Mouse (Mus musculus): Measurements from ENCODE around the gene Wdr62. TPM values are rescaled to one million over a fixed set of nuclear protein-coding genes. Genes with fewer than 3 reads are reported as not detected.

The Wdr62 gene
- 3.1 and 3.4 TPM in 2 replicates for polyA plus RNA-seq (2015; fragmentation: Nextera tagmentation; extraction: Ambion mirVana)

GRCm38 (mm10) chr7:30279951-30280669, at the start of gene Wdr62, which contains the start of gene Thap8:
Wdr62 (minus strand) TSS chr7:30280419.
Thap8 (plus strand) TSS chr7:30280094.
- no peaks in the 10 kb centered on the region; the same call in 1 of the 2 replicates for H3K36me3 ChIP-seq (replicated peaks; ENCODE audit: insufficient read depth, low read length)
- peak within 1 kb of the TSS; percentile 87 for H3K4me3 ChIP-seq (ENCODE audit: low read depth, low read length)
- peak within 1 kb of the TSS; percentile 96 for H3K27ac ChIP-seq (ENCODE audit: low read depth)
- DNase-seq (peak; percentile 95), ATAC-seq (peak; percentile 95)
- WGBS (ENCODE audit: insufficient replicate concordance): under 1% methylated on average over 49 of the region's 49 CpGs
- H3K9me3 ChIP-seq (ENCODE audit: low read length): no peaks in the 10 kb centered on the region
- H3K27me3 ChIP-seq (ENCODE audit: insufficient read depth, low read length): no peaks in the 10 kb centered on the region
- peaks cover 15% of the 10 kb centered on the region for H3K4me1 ChIP-seq (ENCODE audit: insufficient read depth)
- peak within 1 kb of the TSS; percentile 77 for H3K9ac ChIP-seq (replicated peaks)
- H3K4me2 ChIP-seq (ENCODE audit: low read depth, low read length): peak within 1 kb of the TSS; percentile 97
- TF ChIP-seq EP300 (IDR thresholded peaks at IDR 0.05; ENCODE audit: low read depth): peak; percentile 24
- TF ChIP-seq CTCF (IDR thresholded peaks at IDR 0.05; ENCODE audit: low read depth): no peak

- WGBS (ENCODE audit: insufficient replicate concordance): 57% methylated on average over 10 of the region's 10 CpGs
- H3K4me1 ChIP-seq (ENCODE audit: insufficient read depth): peaks cover 2% of the 10 kb centered on the region
- H3K27me3 ChIP-seq (ENCODE audit: insufficient read depth, low read length): no peaks in the 10 kb centered on the region
- no peak overlapping the region for H3K4me3 ChIP-seq (ENCODE audit: low read depth, low read length)
- peaks cover 2% of the 10 kb centered on the region; the same call in 1 of the 2 replicates for H3K9me3 ChIP-seq (ENCODE audit: low read length)
- no peak overlapping the region for H3K9ac ChIP-seq (replicated peaks)
- no peak for TF ChIP-seq CTCF (IDR thresholded peaks at IDR 0.05; ENCODE audit: low read depth)
- TF ChIP-seq EP300 (IDR thresholded peaks at IDR 0.05; ENCODE audit: low read depth): no peak
- no peak overlapping the region for H3K4me2 ChIP-seq (ENCODE audit: low read depth, low read length)
- H3K36me3 ChIP-seq (replicated peaks; ENCODE audit: insufficient read depth, low read length): no peaks in the 10 kb centered on the region
- ATAC-seq (no peak), DNase-seq (no peak)
- H3K27ac ChIP-seq (ENCODE audit: low read depth): no peak overlapping the region
Observed at GRCm38 (mm10) chr7:30328379-30328778, 48.2 kb upstream of the Wdr62 start.

DNA sequence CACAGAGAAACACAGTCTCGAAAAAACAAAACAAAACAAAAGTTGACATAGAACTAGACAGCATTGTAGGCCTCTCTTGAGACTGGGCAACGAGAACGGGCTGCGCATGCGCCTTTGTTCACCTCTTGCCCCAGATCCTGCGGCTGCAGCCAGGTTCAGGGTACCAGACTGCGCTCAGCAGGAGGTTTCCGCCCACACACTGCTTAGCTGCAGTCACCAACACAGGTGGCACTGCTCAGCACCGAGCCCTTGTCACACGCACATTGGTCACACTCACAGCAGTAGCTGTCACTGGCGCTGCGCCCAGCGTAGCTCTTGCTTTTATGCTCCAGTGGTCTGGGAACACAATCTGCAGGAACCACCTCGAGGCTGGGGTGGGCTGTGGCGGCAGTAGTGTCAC, 46.9 kb upstream of the Wdr62 start:
- no peaks in the 10 kb centered on the region for H3K27me3 ChIP-seq (ENCODE audit: insufficient read depth, low read length)
- no peak overlapping the region for H3K4me3 ChIP-seq (ENCODE audit: low read depth, low read length)
- no peak overlapping the region for H3K4me2 ChIP-seq (ENCODE audit: low read depth, low read length)
- no peak for TF ChIP-seq EP300 (IDR thresholded peaks at IDR 0.05; ENCODE audit: low read depth)
- no peak for TF ChIP-seq CTCF (IDR thresholded peaks at IDR 0.05; ENCODE audit: low read depth)
- peaks cover 9% of the 10 kb centered on the region for H3K4me1 ChIP-seq (ENCODE audit: insufficient read depth)
- ATAC-seq (no peak), DNase-seq (no peak)
- H3K9ac ChIP-seq (replicated peaks): no peak overlapping the region
- no peaks in the 10 kb centered on the region for H3K36me3 ChIP-seq (replicated peaks; ENCODE audit: insufficient read depth, low read length)
- H3K27ac ChIP-seq (ENCODE audit: low read depth): no peak overlapping the region
- 64% methylated on average over 15 of the region's 15 CpGs for WGBS (ENCODE audit: insufficient replicate concordance)
- peaks cover 2% of the 10 kb centered on the region; the same call in 1 of the 2 replicates for H3K9me3 ChIP-seq (ENCODE audit: low read length)

GRCm38 (mm10) chr7:30326427-30326826, 46.2 kb upstream of the Wdr62 start:
- DNase-seq: no peak
- no peak for TF ChIP-seq EP300 (IDR thresholded peaks at IDR 0.05; ENCODE audit: low read depth)
- no peak for TF ChIP-seq CTCF (IDR thresholded peaks at IDR 0.05; ENCODE audit: low read depth)
- no peak overlapping the region for H3K9ac ChIP-seq (replicated peaks)
- H3K9me3 ChIP-seq (ENCODE audit: low read length): peaks cover 2% of the 10 kb centered on the region; the same call in 1 of the 2 replicates
- no peaks in the 10 kb centered on the region for H3K36me3 ChIP-seq (replicated peaks; ENCODE audit: insufficient read depth, low read length)
- H3K27me3 ChIP-seq (ENCODE audit: insufficient read depth, low read length): no peaks in the 10 kb centered on the region
- no peak overlapping the region for H3K4me2 ChIP-seq (ENCODE audit: low read depth, low read length)
- H3K4me1 ChIP-seq (ENCODE audit: insufficient read depth): peaks cover 11% of the 10 kb centered on the region
- H3K4me3 ChIP-seq (ENCODE audit: low read depth, low read length): no peak overlapping the region
- no peak overlapping the region for H3K27ac ChIP-seq (ENCODE audit: low read depth)
- no peak for ATAC-seq

GRCm38 (mm10) chr7:30325364-30325763, 45.1 kb upstream of the Wdr62 start:
- DNase-seq: peak; percentile 74
- Histone ChIP-seq H3K36me3 (replicated peaks; ENCODE audit: insufficient read depth, low read length) (no peaks in the 10 kb centered on the region), H3K9me3 (ENCODE audit: low read length) (peaks cover 2% of the 10 kb centered on the region; the same call in 1 of the 2 replicates), H3K27me3 (ENCODE audit: insufficient read depth, low read length) (no peaks in the 10 kb centered on the region), H3K4me1 (ENCODE audit: insufficient read depth) (peaks cover 21% of the 10 kb centered on the region), H3K4me3 (ENCODE audit: low read depth, low read length) (no peak overlapping the region), H3K27ac (ENCODE audit: low read depth) (no peak overlapping the region), H3K9ac (replicated peaks) (no peak overlapping the region), H3K4me2 (ENCODE audit: low read depth, low read length) (no peak overlapping the region)
- ATAC-seq: no peak
- TF ChIP-seq CTCF (IDR thresholded peaks at IDR 0.05; ENCODE audit: low read depth) (peak; percentile 82), EP300 (IDR thresholded peaks at IDR 0.05; ENCODE audit: low read depth) (no peak)
- 45% methylated on average over 2 of the region's 2 CpGs for WGBS (ENCODE audit: insufficient replicate concordance)

- Histone ChIP-seq H3K27me3 (ENCODE audit: insufficient read depth, low read length) (no peaks in the 10 kb centered on the region), H3K9ac (replicated peaks) (no peak overlapping the region), H3K4me2 (ENCODE audit: low read depth, low read length) (no peak overlapping the region), H3K27ac (ENCODE audit: low read depth) (no peak overlapping the region), H3K4me3 (ENCODE audit: low read depth, low read length) (no peak overlapping the region), H3K36me3 (replicated peaks; ENCODE audit: insufficient read depth, low read length) (no peaks in the 10 kb centered on the region), H3K9me3 (ENCODE audit: low read length) (peaks cover 2% of the 10 kb centered on the region; the same call in 1 of the 2 replicates), H3K4me1 (ENCODE audit: insufficient read depth) (peaks cover 21% of the 10 kb centered on the region)
- DNase-seq (no peak), ATAC-seq (no peak)
- WGBS (ENCODE audit: insufficient replicate concordance): 73% methylated on average over 5 of the region's 5 CpGs
- TF ChIP-seq EP300 (IDR thresholded peaks at IDR 0.05; ENCODE audit: low read depth) (no peak), CTCF (IDR thresholded peaks at IDR 0.05; ENCODE audit: low read depth) (no peak)
Observed at GRCm38 (mm10) chr7:30324300-30324944, 44.2 kb upstream of the Wdr62 start.
